Mouse (Mus musculus) effector memory CD4-positive, alpha-beta T cell, adult 7 months (primary cell): ENCODE results near the gene Vmn1r228. TPM values are rescaled to one million over a fixed set of nuclear protein-coding genes. Genes with fewer than 3 reads are reported as not detected.

Source experiments
- polyA plus RNA-seq: library from polyadenylated mRNA; unstranded; fragments of 100-300 nt; shearing (Covaris generic); gene quantifications from one replicate; pipeline ENCODE4 v1.2.1, GENCODE M21; 2017

Vmn1r228 gene
- not detected for polyA plus RNA-seq

DNA sequence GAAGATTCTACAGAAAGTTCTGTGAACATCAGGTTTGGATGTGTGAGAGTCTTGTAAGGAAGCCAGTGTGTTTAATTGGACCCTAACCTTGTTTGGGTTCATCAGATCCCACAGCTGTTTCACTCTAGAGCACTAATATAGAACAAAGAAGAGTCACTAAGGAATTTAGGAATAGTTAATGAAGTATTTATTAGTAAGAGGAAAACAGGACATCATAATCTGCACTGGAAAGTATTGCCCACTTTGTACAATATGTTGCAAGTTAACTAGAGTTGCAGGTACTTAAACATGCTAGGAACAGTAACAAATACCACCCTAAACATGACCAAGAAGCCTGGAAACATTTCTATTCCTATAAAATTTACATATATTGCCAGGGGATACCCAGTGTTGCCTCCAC lies at the start of gene Vmn1r228:
Gene Vmn1r228 (minus strand): TSS at position 101 of the 400 bp plus-strand sequence.

GRCm38 (mm10) chr17:20811255-20811654 lies 25.3 kb upstream of the Vmn1r228 start, which contains the start of gene Vmn1r229:
Gene Vmn1r229, plus strand, starts transcription at chr17:20811555.

DNA sequence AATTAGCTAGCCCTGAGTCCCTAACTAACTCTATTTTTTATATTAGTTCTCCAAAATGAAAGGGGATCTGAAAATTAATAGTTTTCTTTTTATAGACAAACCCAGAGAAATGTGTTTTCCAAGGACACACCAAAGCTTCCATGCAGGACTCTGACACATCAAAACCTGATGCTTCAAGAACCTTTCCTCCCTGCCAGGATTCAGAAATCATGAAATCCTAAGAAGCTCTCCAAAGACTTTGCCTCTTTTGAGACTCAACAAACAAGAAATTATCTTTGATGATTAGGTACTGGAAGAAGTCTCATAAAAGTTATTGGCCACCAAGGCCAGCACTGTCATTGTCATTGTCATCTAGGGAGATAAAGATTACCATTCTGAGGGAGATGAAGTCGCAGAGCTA lies 56.4 kb downstream of the Vmn1r228 start, which contains the start of gene Vmn1r227:
Gene Vmn1r227 (plus strand): TSS at position 301 of the 400 bp plus-strand sequence.

Other genes starting within 250 kb of the Vmn1r228 start
- not detected for gene Vmn2r109, start 221.4 kb downstream of the Vmn1r228 start, polyA plus RNA-seq
- not detected for gene Vmn2r110, start 189.7 kb downstream of the Vmn1r228 start, polyA plus RNA-seq
- gene Fpr-rs3, start 161.3 kb downstream of the Vmn1r228 start, polyA plus RNA-seq: 0.50 TPM
- gene Vmn1r226, start 103.3 kb downstream of the Vmn1r228 start, polyA plus RNA-seq: not detected
- gene Vmn1r227, start 56.3 kb downstream of the Vmn1r228 start, polyA plus RNA-seq: 0.07 TPM
- 0.05 TPM for gene Vmn1r229, start 25.4 kb upstream of the Vmn1r228 start, polyA plus RNA-seq
- not detected for gene Vmn1r230, start 54.3 kb upstream of the Vmn1r228 start, polyA plus RNA-seq
- gene Vmn1r231, start 118.9 kb upstream of the Vmn1r228 start, polyA plus RNA-seq: not detected
- gene Vmn1r232, start 133.6 kb upstream of the Vmn1r228 start, polyA plus RNA-seq: not detected
- 311 TPM for gene Ppp2r1a, start 159.2 kb upstream of the Vmn1r228 start, polyA plus RNA-seq
- gene Vmn1r233, start 210.3 kb upstream of the Vmn1r228 start, polyA plus RNA-seq: 0.50 TPM
- 5.3 TPM for gene Zfp160, start 222.7 kb upstream of the Vmn1r228 start, polyA plus RNA-seq